Mouse (Mus musculus) neutrophil, adult 5-6 weeks (primary cell): ENCODE results near the gene Polr3c. TPM values are rescaled to one million over a fixed set of nuclear protein-coding genes. Genes with fewer than 3 reads are reported as not detected.
"Not testable (repeated sequence)": the region's sequence is repeated elsewhere in the genome, so short reads cannot be mapped to it uniquely, and the experiment has no call there.

Experiments used
- ATAC-seq: fragments of 151-379, 151-347 bp; 2 replicates; pipeline ENCODE4 v1.8.0; 2017; ENCODE audit warnings: mild to moderate bottlenecking, moderate TSS enrichment; ENCODE audit not compliant: insufficient number of reproducible peaks, poor library complexity, low FRiP score, severe bottlenecking; ENCODE audit errors: extremely low read depth
- total RNA-seq: library from RNA; stranded (forward); fragments of 200-1000 nt; gene quantifications from 2 replicates; pipeline ENCODE4 v1.2.3, GENCODE M21; 2017

Polr3c gene
- total RNA-seq, 1 experiment from 2014 or later = 38.3 TPM

- ATAC-seq = no peak
Observed at GRCm38 (mm10) chr3:96719173-96719572, 8.3 kb downstream of the Polr3c start.

GRCm38 (mm10) chr3:96715854-96716253 is 11.6 kb downstream of the Polr3c start:
- ATAC-seq = no peak

GRCm38 (mm10) chr3:96714286-96714685 is 13.1 kb downstream of the Polr3c start:
- no peak for ATAC-seq

- ATAC-seq = no peak
Observed at GRCm38 (mm10) chr3:96708684-96709064, 18.8 kb downstream of the Polr3c start.

GRCm38 (mm10) chr3:96707903-96708683 is 19.3 kb downstream of the Polr3c start, which contains the start of gene Nudt17:
Gene Nudt17 (minus strand): TSS chr3:96708562.
- peak; percentile 59 for ATAC-seq

- no peak for ATAC-seq
Observed at GRCm38 (mm10) chr3:96706984-96707383, 20.4 kb downstream of the Polr3c start.

- ATAC-seq = no peak
Observed at GRCm38 (mm10) chr3:96706217-96706616, 21.2 kb downstream of the Polr3c start.

GRCm38 (mm10) chr3:96704778-96705177 is 22.6 kb downstream of the Polr3c start:
- no peak for ATAC-seq

- no peak for ATAC-seq
Observed at GRCm38 (mm10) chr3:96701003-96701402, 26.4 kb downstream of the Polr3c start.

- ATAC-seq = no peak
Observed at GRCm38 (mm10) chr3:96700376-96700775, 27.1 kb downstream of the Polr3c start.

- ATAC-seq = no peak
Observed at GRCm38 (mm10) chr3:96698993-96699690, 28.3 kb downstream of the Polr3c start.

GRCm38 (mm10) chr3:96696766-96697732 is 30.4 kb downstream of the Polr3c start:
- ATAC-seq = peak; percentile 79

- ATAC-seq = peak; percentile 4; the same call in 1 of the 2 replicates
Observed at GRCm38 (mm10) chr3:96696198-96696765, 31.1 kb downstream of the Polr3c start, which contains the start of gene Pias3. Gene Pias3 (plus strand): TSS chr3:96696384.

- no peak for ATAC-seq
Observed at GRCm38 (mm10) chr3:96693579-96693978, 33.8 kb downstream of the Polr3c start.

GRCm38 (mm10) chr3:96692506-96692905 is 34.9 kb downstream of the Polr3c start:
- no peak for ATAC-seq

- ATAC-seq = no peak
Observed at GRCm38 (mm10) chr3:96690298-96690697, 37.1 kb downstream of the Polr3c start.

- ATAC-seq = no peak
Observed at GRCm38 (mm10) chr3:96688854-96689253, 38.6 kb downstream of the Polr3c start.

GRCm38 (mm10) chr3:96686057-96686456 is 41.4 kb downstream of the Polr3c start:
- not testable (repeated sequence) for ATAC-seq

GRCm38 (mm10) chr3:96684822-96685156 is 42.6 kb downstream of the Polr3c start:
- ATAC-seq = no peak
